Mouse (Mus musculus): ENCODE results near the gene Mb. TPM values are rescaled to one million over a fixed set of nuclear protein-coding genes. Genes with fewer than 3 reads are reported as not detected.
A peak's percentile ranks its signal among the peaks of the same experiment; 100 is the strongest.

Mb gene
- polyA plus RNA-seq, 1 experiment from 2014 or later: 0.37 TPM

DNA sequence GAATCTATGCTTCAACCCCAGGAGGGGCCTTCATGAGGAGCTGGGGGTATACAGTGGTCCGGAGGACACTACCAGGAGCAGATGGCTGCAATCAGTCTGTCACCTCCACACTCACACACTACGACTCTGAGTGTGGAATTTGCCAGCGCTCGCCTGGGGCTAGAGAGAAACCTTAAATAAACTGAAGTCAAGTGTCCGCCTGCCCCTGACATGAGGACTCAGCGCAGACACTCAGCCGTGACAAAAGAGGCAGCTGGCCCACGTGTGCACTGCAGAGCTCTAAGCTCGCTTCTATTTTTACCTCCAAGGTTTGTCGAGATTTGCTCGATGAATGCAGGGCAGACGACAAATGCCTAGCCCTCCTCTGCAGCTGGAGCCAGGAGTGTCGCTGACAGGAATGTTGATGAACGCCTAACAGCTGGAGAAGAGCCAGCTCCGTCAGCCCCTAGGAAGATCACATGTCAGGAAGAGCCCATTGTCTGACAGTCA, 36.7 kb downstream of the Mb start:
- no peak overlapping the region for H3K4me3 ChIP-seq (replicated peaks)

DNA sequence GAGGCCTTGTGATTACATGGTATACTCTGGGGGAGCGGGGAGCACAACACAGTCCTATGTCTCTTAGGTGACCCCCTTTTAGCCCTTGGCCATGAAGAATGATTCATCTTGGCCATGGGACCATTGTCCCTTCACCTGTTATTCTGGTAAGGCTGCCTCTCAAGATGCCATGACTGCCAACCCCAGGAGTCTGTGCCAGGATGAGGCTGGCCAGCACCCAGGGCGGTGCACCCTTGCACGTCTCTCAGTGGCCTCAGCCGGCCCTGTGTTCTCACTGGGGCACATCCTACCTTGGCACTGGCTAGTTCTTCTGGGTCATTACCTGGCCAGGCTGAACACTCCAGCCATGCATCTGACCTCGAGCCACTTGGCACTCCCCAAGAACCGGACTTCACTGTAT, 41.6 kb downstream of the Mb start:
- Histone ChIP-seq H3K4me3 (replicated peaks) (no peak overlapping the region), H3K4me2 (no peak overlapping the region), H3K27ac (replicated peaks) (no peak overlapping the region), H3K27me3 (no peaks in the 10 kb centered on the region; the same call in 1 of the 2 replicates), H3K9me3 (replicated peaks) (no peaks in the 10 kb centered on the region), H3K4me1 (replicated peaks) (no peaks in the 10 kb centered on the region), H3K36me3 (replicated peaks) (no peaks in the 10 kb centered on the region), H3K9ac (no peak overlapping the region)
- WGBS (ENCODE audit: insufficient replicate concordance): 68% methylated on average over 6 of the region's 6 CpGs
- ATAC-seq (ENCODE audit: insufficient read depth): no peak

More for the DNA sequence above, 36.7 kb downstream of the Mb start:
- H3K27ac ChIP-seq (replicated peaks): no peak overlapping the region
- WGBS (ENCODE audit: insufficient replicate concordance): 38% methylated on average over 15 of the region's 15 CpGs
- H3K27me3 ChIP-seq: no peaks in the 10 kb centered on the region; the same call in 1 of the 2 replicates
- H3K9me3 ChIP-seq (replicated peaks): no peaks in the 10 kb centered on the region
- no peak overlapping the region for H3K4me2 ChIP-seq
- H3K4me1 ChIP-seq (replicated peaks): no peaks in the 10 kb centered on the region
- no peak for ATAC-seq (ENCODE audit: insufficient read depth)
- no peaks in the 10 kb centered on the region for H3K36me3 ChIP-seq (replicated peaks)
- no peak overlapping the region for H3K9ac ChIP-seq

DNA sequence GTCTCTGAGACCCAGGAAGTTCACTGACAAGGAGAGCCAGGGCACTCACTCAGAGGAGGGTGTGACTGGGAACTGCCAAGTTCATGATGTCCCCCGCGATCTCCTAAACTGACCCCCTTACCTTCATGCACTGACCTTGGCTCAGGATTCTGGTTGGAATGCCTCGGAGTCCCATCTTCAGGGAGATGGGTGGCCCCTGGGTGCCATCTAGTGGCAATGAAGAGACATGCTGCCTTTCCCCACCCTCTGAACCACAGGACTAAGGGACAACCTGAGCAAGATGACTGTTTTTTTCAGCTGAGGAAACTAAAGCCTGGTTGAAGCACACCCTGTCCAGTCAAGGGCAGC, 46.6 kb downstream of the Mb start:
- 12% methylated on average over 3 of the region's 3 CpGs for WGBS (ENCODE audit: insufficient replicate concordance)

DNA sequence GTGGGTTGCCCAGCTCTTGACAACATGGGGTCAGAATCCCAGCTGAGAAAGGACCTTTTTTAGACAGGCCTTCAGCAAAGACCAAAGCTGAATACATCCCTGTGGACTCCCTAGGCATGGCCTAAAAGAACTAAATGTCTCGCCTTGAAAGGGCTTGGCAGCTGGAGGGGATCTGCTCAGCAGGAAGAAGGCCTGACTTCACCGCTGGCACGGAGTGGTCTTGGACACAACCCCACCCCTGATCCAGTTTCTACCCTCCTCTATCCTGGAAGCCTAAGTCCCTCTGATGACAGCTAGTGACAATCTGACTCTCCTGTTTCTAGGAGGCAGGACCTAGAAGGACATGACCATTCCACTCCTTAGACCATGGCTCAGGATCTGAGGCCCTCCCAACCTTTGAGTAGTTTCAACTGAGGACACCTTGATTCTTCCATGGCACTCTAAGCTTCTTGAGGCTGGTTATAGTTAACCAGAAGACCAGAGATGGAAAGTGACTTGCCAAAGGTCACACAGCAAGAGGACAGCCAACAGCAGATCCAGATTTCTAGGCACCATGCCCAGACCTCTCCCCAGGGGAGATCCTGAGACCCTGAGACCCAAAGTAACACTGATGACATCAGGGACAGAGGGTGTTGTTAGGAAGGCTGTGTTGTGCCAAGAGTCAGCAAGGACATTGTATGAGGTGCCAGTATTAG, 47.1 kb downstream of the Mb start:
- no peaks in the 10 kb centered on the region for H3K9me3 ChIP-seq (replicated peaks)
- H3K4me1 ChIP-seq (replicated peaks): no peaks in the 10 kb centered on the region
- H3K27me3 ChIP-seq: peaks cover 11% of the 10 kb centered on the region; the same call in 1 of the 2 replicates
- H3K36me3 ChIP-seq (replicated peaks): no peaks in the 10 kb centered on the region
- no peak overlapping the region for H3K27ac ChIP-seq (replicated peaks)
- no peak overlapping the region for H3K4me2 ChIP-seq
- 62% methylated on average over 3 of the region's 3 CpGs for WGBS (ENCODE audit: insufficient replicate concordance)
- no peak overlapping the region for H3K4me3 ChIP-seq (replicated peaks)
- ATAC-seq (ENCODE audit: insufficient read depth): no peak
- H3K9ac ChIP-seq: no peak overlapping the region

More for the DNA sequence above, 46.6 kb downstream of the Mb start:
- no peak for ATAC-seq (ENCODE audit: insufficient read depth)
- Histone ChIP-seq H3K4me2 (no peak overlapping the region), H3K36me3 (replicated peaks) (no peaks in the 10 kb centered on the region), H3K4me1 (replicated peaks) (no peaks in the 10 kb centered on the region), H3K9me3 (replicated peaks) (no peaks in the 10 kb centered on the region), H3K27ac (replicated peaks) (no peak overlapping the region), H3K27me3 (peaks cover 7% of the 10 kb centered on the region; the same call in 1 of the 2 replicates), H3K9ac (no peak overlapping the region), H3K4me3 (replicated peaks) (no peak overlapping the region)

DNA sequence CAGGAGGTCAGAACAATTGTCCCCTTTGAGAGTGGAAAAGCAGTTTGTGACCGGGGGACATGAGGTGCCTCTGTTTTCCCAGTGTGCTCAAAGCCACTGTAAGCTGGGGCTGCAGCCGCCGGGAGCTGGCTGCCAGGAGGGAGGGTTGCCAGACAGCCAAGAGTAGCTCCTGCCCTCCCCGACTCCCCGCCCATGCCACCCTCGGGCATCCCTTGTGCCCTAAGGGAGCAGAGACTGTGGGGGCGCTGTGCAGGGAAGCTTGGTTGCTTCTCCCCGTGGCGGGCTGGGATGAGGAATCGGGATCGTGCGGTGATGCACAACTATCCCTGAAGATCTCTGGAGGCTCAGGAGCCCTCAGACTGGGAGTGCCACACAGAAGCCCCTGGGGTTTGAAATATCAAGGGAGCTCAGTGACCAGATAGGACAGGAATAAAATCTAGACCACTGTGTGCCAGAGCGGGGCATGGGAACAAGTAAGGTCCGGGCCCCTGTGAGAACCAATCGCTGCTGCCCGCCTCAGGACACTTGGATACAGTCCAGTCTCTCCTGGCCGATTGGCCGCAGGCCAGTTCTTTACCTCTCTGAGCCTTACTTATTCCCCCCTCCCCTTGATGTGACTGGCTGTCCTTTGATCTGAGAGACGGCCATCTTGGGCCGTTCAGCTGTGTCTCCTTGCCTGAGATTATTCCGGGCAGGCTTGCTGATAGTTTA, 51.4 kb downstream of the Mb start:
- H3K4me2 ChIP-seq: no peak overlapping the region
- H3K27ac ChIP-seq (replicated peaks): no peak overlapping the region
- no peaks in the 10 kb centered on the region for H3K36me3 ChIP-seq (replicated peaks)
- no peak overlapping the region for H3K9ac ChIP-seq
- H3K27me3 ChIP-seq: peaks cover 11% of the 10 kb centered on the region; the same call in 1 of the 2 replicates
- 48% methylated on average over 21 of the region's 21 CpGs for WGBS (ENCODE audit: insufficient replicate concordance)
- no peaks in the 10 kb centered on the region for H3K9me3 ChIP-seq (replicated peaks)
- H3K4me3 ChIP-seq (replicated peaks): no peak overlapping the region
- H3K4me1 ChIP-seq (replicated peaks): no peaks in the 10 kb centered on the region
- no peak for ATAC-seq (ENCODE audit: insufficient read depth)

- H3K9ac ChIP-seq: no peak overlapping the region
- no peak overlapping the region for H3K4me2 ChIP-seq
- no peaks in the 10 kb centered on the region for H3K9me3 ChIP-seq (replicated peaks)
- H3K4me3 ChIP-seq (replicated peaks): no peak overlapping the region
- H3K27me3 ChIP-seq: peaks cover 11% of the 10 kb centered on the region; the same call in 1 of the 2 replicates
- no peaks in the 10 kb centered on the region for H3K36me3 ChIP-seq (replicated peaks)
- ATAC-seq (ENCODE audit: insufficient read depth): no peak
- 49% methylated on average over 2 of the region's 2 CpGs for WGBS (ENCODE audit: insufficient replicate concordance)
- H3K4me1 ChIP-seq (replicated peaks): no peaks in the 10 kb centered on the region
- H3K27ac ChIP-seq (replicated peaks): no peak overlapping the region
Observed at GRCm38 (mm10) chr15:76998048-76998447, 52.4 kb downstream of the Mb start.

GRCm38 (mm10) chr15:76994413-76994812, 56.1 kb downstream of the Mb start:
- H3K9me3 ChIP-seq (replicated peaks): no peaks in the 10 kb centered on the region
- no peaks in the 10 kb centered on the region for H3K36me3 ChIP-seq (replicated peaks)
- ATAC-seq (ENCODE audit: insufficient read depth): no peak
- no peaks in the 10 kb centered on the region for H3K4me1 ChIP-seq (replicated peaks)
- H3K9ac ChIP-seq: no peak overlapping the region
- no peak overlapping the region for H3K27ac ChIP-seq (replicated peaks)
- H3K4me2 ChIP-seq: no peak overlapping the region
- H3K4me3 ChIP-seq (replicated peaks): no peak overlapping the region
- WGBS (ENCODE audit: insufficient replicate concordance): 60% methylated on average over 3 of the region's 3 CpGs
- H3K27me3 ChIP-seq: peaks cover 8% of the 10 kb centered on the region; the same call in 1 of the 2 replicates

GRCm38 (mm10) chr15:76987542-76988094, 62.9 kb downstream of the Mb start:
- peaks cover 19% of the 10 kb centered on the region for H3K27me3 ChIP-seq

DNA sequence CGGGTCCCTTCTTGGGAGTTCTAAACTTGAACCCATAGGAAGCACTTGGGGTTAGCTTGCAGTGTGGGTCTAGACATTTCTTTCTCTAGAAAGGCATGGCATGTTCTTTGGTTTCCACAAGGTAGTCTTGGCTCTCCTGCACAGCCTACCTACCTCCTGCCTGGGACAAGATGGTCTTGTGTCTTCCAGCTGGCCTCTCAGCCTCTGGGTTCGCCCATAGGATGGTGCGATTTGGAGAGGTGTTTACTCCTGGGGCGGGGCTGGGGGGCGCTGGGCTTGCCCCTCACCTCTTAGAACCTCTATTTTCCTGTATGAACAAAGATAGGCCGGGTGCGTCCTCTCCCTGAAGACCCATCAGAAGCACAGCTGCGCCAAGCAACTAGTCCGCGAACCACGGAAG, 63.3 kb downstream of the Mb start:
- Histone ChIP-seq H3K27ac (replicated peaks) (no peak overlapping the region), H3K36me3 (replicated peaks) (no peaks in the 10 kb centered on the region), H3K4me3 (replicated peaks) (peak overlapping the region; percentile 14), H3K9me3 (replicated peaks) (no peaks in the 10 kb centered on the region), H3K4me2 (peak overlapping the region; percentile 43), H3K9ac (no peak overlapping the region), H3K4me1 (replicated peaks) (no peaks in the 10 kb centered on the region), H3K27me3 (peaks cover 19% of the 10 kb centered on the region)
- no peak for ATAC-seq (ENCODE audit: insufficient read depth)
- 15% methylated on average over 11 of the region's 11 CpGs for WGBS (ENCODE audit: insufficient replicate concordance)

More at GRCm38 (mm10) chr15:76987542-76988094, 62.9 kb downstream of the Mb start:
- Histone ChIP-seq H3K4me1 (replicated peaks) (no peaks in the 10 kb centered on the region), H3K4me2 (peak overlapping the region; percentile 43), H3K9ac (no peak overlapping the region), H3K27ac (replicated peaks) (no peak overlapping the region), H3K9me3 (replicated peaks) (no peaks in the 10 kb centered on the region), H3K4me3 (replicated peaks) (peak overlapping the region; percentile 14), H3K36me3 (replicated peaks) (no peaks in the 10 kb centered on the region)
- WGBS (ENCODE audit: insufficient replicate concordance): 11% methylated on average over 21 of the region's 21 CpGs
- no peak for ATAC-seq (ENCODE audit: insufficient read depth)

GRCm38 (mm10) chr15:76982745-76983144, 67.7 kb downstream of the Mb start:
- Histone ChIP-seq H3K4me1 (replicated peaks) (no peaks in the 10 kb centered on the region), H3K27me3 (peaks cover 13% of the 10 kb centered on the region), H3K4me2 (no peak overlapping the region), H3K9ac (no peak overlapping the region), H3K9me3 (replicated peaks) (no peaks in the 10 kb centered on the region), H3K36me3 (replicated peaks) (no peaks in the 10 kb centered on the region), H3K4me3 (replicated peaks) (no peak overlapping the region), H3K27ac (replicated peaks) (no peak overlapping the region)
- ATAC-seq (ENCODE audit: insufficient read depth): no peak
- WGBS (ENCODE audit: insufficient replicate concordance): 35% methylated on average over 3 of the region's 3 CpGs

DNA sequence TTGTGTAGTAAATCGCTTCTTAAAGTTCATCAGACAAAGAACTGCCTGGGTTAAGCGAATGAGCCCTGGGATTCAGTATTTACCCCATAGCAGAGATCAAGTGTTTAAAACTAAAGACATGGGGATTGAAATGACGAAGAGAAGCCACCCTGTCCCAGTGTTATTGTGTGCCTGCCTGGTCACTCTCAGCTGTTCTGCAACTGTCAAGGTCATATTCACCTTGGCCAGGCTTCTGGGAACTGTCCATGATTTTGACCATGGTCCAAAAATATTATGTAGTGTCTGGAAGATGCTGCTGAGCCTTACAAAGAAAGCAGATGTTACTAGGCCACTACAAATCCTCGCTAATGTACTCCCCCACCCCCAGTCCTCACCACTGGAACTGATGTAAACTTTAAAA, 70.7 kb downstream of the Mb start:
- Histone ChIP-seq H3K9ac (no peak overlapping the region), H3K4me3 (replicated peaks) (no peak overlapping the region), H3K4me2 (no peak overlapping the region), H3K9me3 (replicated peaks) (no peaks in the 10 kb centered on the region), H3K27me3 (peaks cover 8% of the 10 kb centered on the region; the same call in 1 of the 2 replicates), H3K36me3 (replicated peaks) (no peaks in the 10 kb centered on the region), H3K4me1 (replicated peaks) (no peaks in the 10 kb centered on the region), H3K27ac (replicated peaks) (no peak overlapping the region)
- ATAC-seq (ENCODE audit: insufficient read depth): no peak
- 48% methylated on average over 4 of the region's 4 CpGs for WGBS (ENCODE audit: insufficient replicate concordance)
